Mouse (Mus musculus) CH12.LX (cell line): ENCODE measurements around the gene Gm10647. TPM values are rescaled to one million over a fixed set of nuclear protein-coding genes. Genes with fewer than 3 reads are reported as not detected.
A peak's percentile ranks its signal among the peaks of the same experiment; 100 is the strongest.

Source experiments
- DNase-seq: peaks from one replicate; pipeline ENCODE4 v3.0.0-alpha.2; 2013; ENCODE audit errors: extremely low read depth
- H3K27ac ChIP-seq: 2 replicates; pipeline ENCODE4 v1.5.1; 2012; ENCODE audit warnings: low read depth, mild to moderate bottlenecking, control low read depth, moderate library complexity; ENCODE audit not compliant: insufficient read depth
- H3K27me3 ChIP-seq: replicated peaks from 2 replicates; pipeline ENCODE3; 2012; ENCODE audit warnings: inconsistent platforms
- H3K36me3 ChIP-seq, 2 experiments: replicated peaks in 1 of 2; 2 replicates each; pipeline versions ENCODE3 to v1.6.1; 2012; ENCODE audit warnings: inconsistent platforms in 1 of 2, low read length in 1 of 2, mild to moderate bottlenecking in 1 of 2, mixed read lengths in 1 of 2, moderate library complexity in 1 of 2; ENCODE audit not compliant: control insufficient read depth in 1 of 2, insufficient read depth in 1 of 2
- H3K4me1 ChIP-seq, 2 experiments: 2 replicates each; pipeline ENCODE4 v1.6.1; 2012; ENCODE audit warnings: inconsistent platforms in 1 of 2, moderate library complexity in 1 of 2; ENCODE audit not compliant: insufficient read depth in 2 of 2, control insufficient read depth in 1 of 2
- H3K4me2 ChIP-seq: 2 replicates; pipeline ENCODE4 v1.6.1; 2012; ENCODE audit warnings: low read depth, mild to moderate bottlenecking, control low read depth; ENCODE audit not compliant: poor library complexity, insufficient read depth, severe bottlenecking
- H3K4me3 ChIP-seq, 3 experiments: fragments of 150-350 bp in 1 of 3; sonication (generic) in 1 of 3; replicated peaks in 1 of 3; 2 replicates each; pipeline versions ENCODE3 to v1.5.1; 2011 to 2012; ENCODE audit warnings: low read depth in 2 of 3, low read length in 2 of 3, mild to moderate bottlenecking in 2 of 3, moderate library complexity in 2 of 3, control low read depth in 1 of 3, improper control_type of control experiment in 1 of 3, inconsistent platforms in 1 of 3, mixed read lengths in 1 of 3; ENCODE audit not compliant: poor library complexity in 1 of 3
- H3K79me2 ChIP-seq: replicated peaks from 2 replicates; pipeline ENCODE4 v1.6.1; 2012; ENCODE audit warnings: mild to moderate bottlenecking, moderate library complexity; ENCODE audit not compliant: control insufficient read depth, poor library complexity, insufficient read depth, severe bottlenecking; ENCODE audit errors: extremely low read depth
- H3K9ac ChIP-seq: 2 replicates; pipeline ENCODE4 v1.6.1; 2012; ENCODE audit warnings: low read depth, mild to moderate bottlenecking, control low read depth, moderate library complexity; ENCODE audit not compliant: insufficient read depth
- H3K9me3 ChIP-seq: replicated peaks from 2 replicates; pipeline ENCODE3; 2012; ENCODE audit warnings: low read length, inconsistent platforms, mixed read lengths
- CHD2 ChIP-seq: IDR thresholded peaks from 2 replicates; pipeline ENCODE4 v1.6.1; 2011; ENCODE audit warnings: low read length, improper control_type of control experiment
- CTCF ChIP-seq, 2 experiments: IDR thresholded peaks in 1 of 2; conservative IDR thresholded peaks in 1 of 2; 2 replicates each; pipeline ENCODE4 v1.5.1; 2011 to 2012; ENCODE audit warnings: low read depth in 2 of 2, low read length in 2 of 2, improper control_type of control experiment in 1 of 2, inconsistent platforms in 1 of 2, mild to moderate bottlenecking in 1 of 2, moderate library complexity in 1 of 2
- E2F4 ChIP-seq: IDR thresholded peaks from 2 replicates; pipeline ENCODE4 v1.6.1; 2011; ENCODE audit warnings: low read depth, low read length, improper control_type of control experiment; ENCODE audit not compliant: insufficient replicate concordance
- ELF1 ChIP-seq: IDR thresholded peaks from 2 replicates; pipeline ENCODE4 v1.6.1; 2014; ENCODE audit warnings: low read depth, mild to moderate bottlenecking, inconsistent platforms, low read length, improper control_type of control experiment
- GABPA ChIP-seq: IDR thresholded peaks from 2 replicates; pipeline ENCODE4 v1.6.1; 2012; ENCODE audit warnings: low read depth, low read length, improper control_type of control experiment, inconsistent platforms; ENCODE audit not compliant: insufficient replicate concordance
- HCFC1 ChIP-seq: IDR thresholded peaks from 2 replicates; pipeline ENCODE4 v1.6.1; 2012; ENCODE audit warnings: low read depth, mild to moderate bottlenecking, inconsistent platforms, low read length, improper control_type of control experiment
- IRF4 ChIP-seq: IDR thresholded peaks from 2 replicates; pipeline ENCODE4 v1.6.1; 2014; ENCODE audit warnings: low read depth, mild to moderate bottlenecking, inconsistent platforms, low read length, improper control_type of control experiment
- JUN ChIP-seq: IDR thresholded peaks from 2 replicates; pipeline ENCODE4 v1.6.1; 2011; ENCODE audit warnings: low read depth, mild to moderate bottlenecking, low read length, improper control_type of control experiment, moderate library complexity; ENCODE audit not compliant: insufficient read depth
- KAT2A ChIP-seq: IDR thresholded peaks from 2 replicates; pipeline ENCODE4 v1.6.1; 2012; ENCODE audit warnings: low read length, improper control_type of control experiment, inconsistent platforms; ENCODE audit not compliant: insufficient replicate concordance
- NRF1 ChIP-seq: IDR thresholded peaks from 2 replicates; pipeline ENCODE4 v1.6.1; 2014; ENCODE audit warnings: low read depth, mild to moderate bottlenecking, inconsistent platforms, low read length, improper control_type of control experiment, moderate library complexity
- PAX5 ChIP-seq: IDR thresholded peaks from 2 replicates; pipeline ENCODE4 v1.6.1; 2012; ENCODE audit warnings: low read length, inconsistent platforms, mixed read lengths
- POLR2A ChIP-seq: IDR thresholded peaks from 2 replicates; pipeline ENCODE4 v1.6.1; 2011; ENCODE audit warnings: low read depth, mild to moderate bottlenecking, improper control_type of control experiment, low read length
- SIN3A ChIP-seq: IDR thresholded peaks from 2 replicates; pipeline ENCODE4 v1.6.1; 2012; ENCODE audit warnings: low read length, improper control_type of control experiment, inconsistent platforms
- SMC3 ChIP-seq: IDR thresholded peaks from 2 replicates; pipeline ENCODE4 v1.6.1; 2011; ENCODE audit warnings: low read depth, low read length, improper control_type of control experiment
- TBP ChIP-seq: conservative IDR thresholded peaks from 2 replicates; pipeline ENCODE4 v1.6.1; 2011; ENCODE audit warnings: low read depth, low read length, improper control_type of control experiment
- UBTF ChIP-seq: IDR thresholded peaks from 2 replicates; pipeline ENCODE4 v1.6.1; 2012; ENCODE audit warnings: low read depth, mild to moderate bottlenecking, inconsistent platforms, low read length, improper control_type of control experiment, moderate library complexity
- ZKSCAN1 ChIP-seq: IDR thresholded peaks from 2 replicates; pipeline ENCODE4 v1.6.1; 2012; ENCODE audit warnings: low read depth, inconsistent platforms, low read length, improper control_type of control experiment, borderline replicate concordance
- ZNF384 ChIP-seq: IDR thresholded peaks from 2 replicates; pipeline ENCODE4 v1.6.1; 2012; ENCODE audit warnings: low read depth, low read length, improper control_type of control experiment, inconsistent platforms
- dilution Hi-C: fragments of 300-500 bp; cut with MboI; formaldehyde crosslinking; loops from 2 replicates; pipeline ENCODE4 v1.14.3; 2020; ENCODE audit warnings: low sequenced_read_pairs; ENCODE audit not compliant: extremely low pct_unique_long_range_greater_than_20kb, extremely low pct_ligation_motif_present
- in situ Hi-C: fragments of 300-500 bp; cut with MboI; formaldehyde crosslinking; loops from 3 replicates; pipeline ENCODE4 v1.14.3; 2019; ENCODE audit warnings: low sequenced_read_pairs, low pct_ligation_motif_present, low pct_unique_long_range_greater_than_20kb, mixed read lengths
- polyA plus RNA-seq: library from polyadenylated mRNA; unstranded; fragments of >175 nt; gene quantifications from 2 replicates; pipeline ENCODE4 v1.2.1, GENCODE M21; 2012; ENCODE audit warnings: low read depth; ENCODE audit not compliant: insufficient read length
- total RNA-seq, 2 experiments: library from RNA; depleted of rRNA; stranded (reverse); fragments of 300-350 nt in 1 of 2; fragments of >200 nt in 1 of 2; gene quantifications; 2 replicates each; pipeline ENCODE4 v1.2.3; 2012 to 2014

Gene Gm10647
- total and polyA plus RNA-seq, 3 experiments = not detected

- H3K27me3 ChIP-seq = no peaks in the 10 kb centered on the region
- H3K4me2 ChIP-seq = peak overlapping the region; percentile 15
- dilution Hi-C loops = no loop called here
- peak; percentile 11 for DNase-seq
- TF ChIP-seq GABPA (no peak), E2F4 (no peak), IRF4 (no peak), ZNF384 (peak; percentile 79), TBP (no peak), PAX5 (no peak)
- no peak overlapping the region for H3K27ac ChIP-seq
- peaks cover 0 to 12% of the 10 kb centered on the region in 2 experiments for H3K36me3 ChIP-seq
- H3K9me3 ChIP-seq = peaks cover 6% of the 10 kb centered on the region
- no peak overlapping the region for H3K4me3 ChIP-seq
- no peak overlapping the region for H3K9ac ChIP-seq
- no peaks in the 10 kb centered on the region for H3K79me2 ChIP-seq
- in situ Hi-C loops = no loop called here
- H3K4me1 ChIP-seq = peaks cover 0 to 12% of the 10 kb centered on the region in 2 experiments; a peak in 1 of 4 replicates
Observed at GRCm38 (mm10) chr9:66832366-66832908, 35.6 kb downstream of the Gm10647 start.

GRCm38 (mm10) chr9:66833851-66834250 is 37.0 kb downstream of the Gm10647 start:
- H3K4me3 ChIP-seq = peak overlapping the region in 1 of 3 experiments; percentile 63
- in situ Hi-C loops = no loop called here

More at GRCm38 (mm10) chr9:66833851-66834250, 37.0 kb downstream of the Gm10647 start:
- no peaks in the 10 kb centered on the region for H3K79me2 ChIP-seq
- DNase-seq = no peak
- peaks cover 0 to 12% of the 10 kb centered on the region in 2 experiments; a peak in 1 of 4 replicates for H3K4me1 ChIP-seq
- 0 out of 2 replicates have a peak overlapping the region, but pooled peaks have one; percentile 2 for H3K9ac ChIP-seq
- dilution Hi-C loops = no loop called here
- peaks cover 0 to 12% of the 10 kb centered on the region in 2 experiments for H3K36me3 ChIP-seq
- peak overlapping the region; percentile 48 for H3K4me2 ChIP-seq
- H3K27me3 ChIP-seq = no peaks in the 10 kb centered on the region
- no peak overlapping the region for H3K27ac ChIP-seq
- H3K9me3 ChIP-seq = peaks cover 6% of the 10 kb centered on the region
- TF ChIP-seq ELF1 = no peak
- TF ChIP-seq HCFC1 = no peak
- no peak for TF ChIP-seq SMC3
- TF ChIP-seq POLR2A = no peak
- TF ChIP-seq SIN3A = no peak
- no peak for TF ChIP-seq CTCF (conservative IDR thresholded peaks at IDR 0.05 in 1 of 2, IDR thresholded peaks at IDR 0.05 in 1 of 2; ENCODE audit: low read depth in 2 of 2, low read length in 2 of 2)
- TF ChIP-seq IRF4 = no peak
- TF ChIP-seq ZKSCAN1 = no peak
- TF ChIP-seq CHD2 = no peak
- TF ChIP-seq UBTF = no peak
- no peak for TF ChIP-seq GABPA
- no peak for TF ChIP-seq JUN
- TF ChIP-seq KAT2A = no peak
- no peak for TF ChIP-seq NRF1
